Mouse (Mus musculus) thymus, adult 2 months (tissue): ENCODE data around the gene Fxr2. TPM values are rescaled to one million over a fixed set of nuclear protein-coding genes. Genes with fewer than 3 reads are reported as not detected.
A peak's percentile ranks its signal among the peaks of the same experiment; 100 is the strongest.

Experiments
- DNase-seq: peaks from one replicate; pipeline ENCODE4 v3.0.0; 2021
- H3K27ac ChIP-seq: fragments of 200-500 bp; 2 replicates; pipeline ENCODE4 v1.5.1; 2012; ENCODE audit warnings: low read length, control low read depth; ENCODE audit not compliant: control insufficient read depth, insufficient read depth
- H3K27me3 ChIP-seq: fragments of 200-500 bp; 2 replicates; pipeline ENCODE4 v1.6.1; 2012; ENCODE audit warnings: mild to moderate bottlenecking, low read length, moderate library complexity, mixed read lengths; ENCODE audit not compliant: control insufficient read depth, insufficient read depth
- H3K36me3 ChIP-seq: fragments of 200-500 bp; 2 replicates; pipeline ENCODE4 v1.6.1; 2012; ENCODE audit warnings: mild to moderate bottlenecking, low read length, moderate library complexity; ENCODE audit not compliant: control insufficient read depth, insufficient read depth
- H3K4me1 ChIP-seq: fragments of 200-500 bp; replicated peaks from 2 replicates; pipeline ENCODE4 v1.6.1; 2012; ENCODE audit warnings: low read length; ENCODE audit not compliant: control insufficient read depth, insufficient read depth
- H3K4me3 ChIP-seq: fragments of 200-500 bp; 2 replicates; pipeline ENCODE4 v1.5.1; 2012; ENCODE audit warnings: mild to moderate bottlenecking, low read length, control low read depth, moderate library complexity; ENCODE audit not compliant: control insufficient read depth, insufficient read depth
- CTCF ChIP-seq: fragments of 200-500 bp; IDR thresholded peaks from 2 replicates; pipeline ENCODE4 v1.5.1; 2012; ENCODE audit warnings: mild to moderate bottlenecking, control low read depth, low read length, moderate library complexity, borderline replicate concordance; ENCODE audit not compliant: control insufficient read depth, poor library complexity, insufficient read depth; ENCODE audit errors: extremely low read depth
- POLR2A ChIP-seq: fragments of 200-500 bp; IDR thresholded peaks from 2 replicates; pipeline ENCODE4 v1.6.1; 2012; ENCODE audit warnings: mild to moderate bottlenecking, low read length, control low read depth, moderate library complexity; ENCODE audit not compliant: control insufficient read depth, poor library complexity, insufficient read depth; ENCODE audit errors: extremely low read depth
- WGBS: fragments of 180-500 bp; shearing (Covaris S2); methylation state at CpG from one replicate; pipeline ENCODE4 v1.1.7; 2018; 5-methylcytosine and 5-hydroxymethylcytosine counted together
- polyA plus RNA-seq: library from polyadenylated mRNA; depleted of rRNA; stranded (reverse); fragments of >200 nt; gene quantifications from 2 replicates; pipeline ENCODE4 v1.2.3, GENCODE M21; 2012

The Fxr2 gene
- polyA plus RNA-seq, 1 experiment = 96.0 TPM

DNA sequence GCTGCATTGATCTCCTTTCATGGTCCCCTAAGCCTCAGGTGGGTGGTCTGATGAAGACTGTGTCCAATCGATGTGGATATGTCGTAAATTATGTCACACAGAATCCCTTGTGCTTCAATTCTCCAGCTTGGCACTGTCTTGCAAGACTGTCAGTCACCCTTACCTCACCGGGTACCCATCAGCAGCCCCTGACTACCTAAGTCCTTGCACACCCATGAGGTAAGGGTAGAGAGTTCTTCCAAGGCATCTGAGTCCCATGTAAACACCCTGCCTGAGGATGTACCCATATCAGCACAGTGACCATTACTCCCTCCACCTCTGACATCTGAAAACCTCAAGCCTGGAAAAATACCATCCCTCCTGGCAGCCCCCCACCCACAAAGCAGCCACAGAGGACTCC, 28.4 kb upstream of the Fxr2 start:
- Histone ChIP-seq H3K27ac (no peak overlapping the region), H3K36me3 (no peaks in the 10 kb centered on the region), H3K4me3 (no peak overlapping the region), H3K4me1 (peaks cover 17% of the 10 kb centered on the region), H3K27me3 (peaks cover 6% of the 10 kb centered on the region; the same call in 1 of the 2 replicates)
- WGBS = 77% methylated on average over 3 of the region's 3 CpGs
- DNase-seq = no peak
- no peak for TF ChIP-seq POLR2A
- TF ChIP-seq CTCF = no peak

GRCm38 (mm10) chr11:69604795-69605664, 27.8 kb upstream of the Fxr2 start:
- Histone ChIP-seq H3K27ac (no peak overlapping the region), H3K4me3 (peak overlapping the region; percentile 64), H3K27me3 (peaks cover 6% of the 10 kb centered on the region; the same call in 1 of the 2 replicates), H3K36me3 (no peaks in the 10 kb centered on the region), H3K4me1 (peaks cover 17% of the 10 kb centered on the region)
- 2% methylated on average over 58 of the region's 73 CpGs for WGBS
- DNase-seq = no peak
- no peak for TF ChIP-seq POLR2A
- no peak for TF ChIP-seq CTCF

DNA sequence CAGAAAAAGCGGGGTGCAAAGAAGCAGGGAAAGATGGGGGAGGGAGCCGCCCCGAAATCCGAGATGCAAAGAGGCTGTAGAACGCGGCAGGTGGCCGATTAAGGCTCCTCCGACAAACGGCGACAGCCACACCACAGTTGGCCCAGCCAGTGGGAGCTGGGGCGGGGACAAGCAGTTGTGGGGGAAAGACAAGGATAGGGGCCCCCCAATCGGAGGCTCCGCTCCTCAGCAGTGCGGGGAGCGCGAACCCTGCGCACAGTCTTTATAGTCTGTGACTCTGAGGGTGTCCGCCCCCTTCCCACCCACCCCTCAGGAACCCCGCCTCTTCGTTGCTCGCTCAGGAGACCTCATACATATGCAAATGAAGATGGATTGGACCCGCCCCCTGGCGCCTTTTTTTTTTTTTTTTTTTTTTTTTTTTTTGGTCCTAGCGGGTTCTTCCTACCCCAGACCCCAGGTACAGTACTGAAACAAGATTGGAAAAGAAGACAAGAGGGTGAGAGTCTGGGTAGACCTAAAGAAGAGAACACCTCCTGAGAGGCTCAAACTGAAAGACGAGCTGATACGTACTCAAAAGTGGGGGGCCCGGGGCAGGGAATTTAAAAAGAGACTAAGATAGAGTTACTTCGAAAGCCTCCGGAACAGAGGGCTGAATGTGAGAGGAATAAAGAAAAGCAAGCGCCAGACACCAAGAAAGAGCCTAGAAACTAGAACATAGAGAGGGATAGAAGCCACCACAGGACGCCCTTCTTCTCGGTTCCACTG, 26.9 kb upstream of the Fxr2 start, which contains the start of gene Atp1b2:
Gene Atp1b2, minus strand, starts transcription at position 217 of the 765 bp plus-strand sequence.
- DNase-seq = peak; percentile 71
- H3K4me3 ChIP-seq = peak within 1 kb of the TSS; percentile 64
- H3K4me1 ChIP-seq = peaks cover 17% of the 10 kb centered on the region
- H3K36me3 ChIP-seq = no peaks in the 10 kb centered on the region
- H3K27ac ChIP-seq = no peak within 1 kb of the TSS
- WGBS = 2% methylated on average over 32 of the region's 32 CpGs
- TF ChIP-seq POLR2A (peak; percentile 96), CTCF (no peak)
- peaks cover 6% of the 10 kb centered on the region; the same call in 1 of the 2 replicates for H3K27me3 ChIP-seq

DNA sequence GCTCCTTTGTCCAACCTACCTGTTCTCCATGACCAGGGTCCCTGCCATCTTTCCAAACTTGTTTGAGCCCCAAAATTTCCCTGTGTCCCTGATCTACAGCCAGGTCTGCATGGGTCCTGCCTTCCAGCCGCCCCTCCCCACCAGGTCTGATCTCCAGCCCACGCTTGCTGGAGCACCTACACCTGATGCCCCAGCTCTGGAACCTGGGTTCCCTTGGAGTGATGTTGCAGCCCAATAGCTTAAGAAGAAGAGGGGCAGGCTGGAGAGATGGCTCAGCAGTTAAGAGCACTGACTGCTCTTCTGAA, 26.3 kb upstream of the Fxr2 start:
- Histone ChIP-seq H3K36me3 (no peaks in the 10 kb centered on the region), H3K27me3 (peaks cover 6% of the 10 kb centered on the region; the same call in 1 of the 2 replicates), H3K4me1 (peaks cover 17% of the 10 kb centered on the region), H3K4me3 (no peak overlapping the region), H3K27ac (no peak overlapping the region)
- 90% methylated on average over 2 of the region's 2 CpGs for WGBS
- TF ChIP-seq POLR2A = no peak
- no peak for TF ChIP-seq CTCF
- no peak for DNase-seq

- TF ChIP-seq CTCF (no peak), POLR2A (no peak)
- no peak for DNase-seq
- Histone ChIP-seq H3K4me1 (peaks cover 17% of the 10 kb centered on the region), H3K36me3 (no peaks in the 10 kb centered on the region), H3K27ac (no peak overlapping the region), H3K4me3 (no peak overlapping the region), H3K27me3 (peaks cover 6% of the 10 kb centered on the region; the same call in 1 of the 2 replicates)
- 69% methylated on average over 2 of the region's 2 CpGs for WGBS
Measured at GRCm38 (mm10) chr11:69606832-69607231, 26.0 kb upstream of the Fxr2 start.

DNA sequence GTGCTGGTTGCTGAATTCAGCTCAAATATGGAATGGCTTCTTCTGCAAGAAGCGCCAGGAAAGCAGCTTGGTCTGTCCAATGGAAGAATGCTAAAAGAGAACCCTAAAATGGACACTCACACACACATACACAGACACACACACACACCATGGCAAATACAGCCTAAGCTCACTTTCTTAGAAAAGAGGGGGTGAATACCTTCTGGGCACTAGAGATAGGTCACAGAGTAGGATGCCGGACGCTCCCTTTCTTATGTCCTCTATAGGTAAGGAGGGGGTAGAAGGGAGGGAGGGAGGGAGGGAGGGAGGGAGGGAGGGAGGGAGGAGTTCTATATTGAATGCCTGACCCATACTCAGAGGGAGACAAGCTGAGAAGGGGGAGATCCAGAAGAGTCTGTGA, 24.3 kb upstream of the Fxr2 start:
- peaks cover 18% of the 10 kb centered on the region for H3K4me1 ChIP-seq
- no peaks in the 10 kb centered on the region for H3K36me3 ChIP-seq
- 0 out of 2 replicates have a peak, but pooled peaks cover 6% of the 10 kb centered on the region for H3K27me3 ChIP-seq
- DNase-seq = no peak
- no peak overlapping the region for H3K27ac ChIP-seq
- H3K4me3 ChIP-seq = no peak overlapping the region
- 98% methylated on average over 3 of the region's 3 CpGs for WGBS
- no peak for TF ChIP-seq POLR2A
- TF ChIP-seq CTCF = no peak

- no peak for DNase-seq
- no peaks in the 10 kb centered on the region for H3K36me3 ChIP-seq
- H3K4me3 ChIP-seq = no peak overlapping the region
- WGBS = 80% methylated on average over 7 of the region's 7 CpGs
- no peak overlapping the region for H3K27ac ChIP-seq
- no peak for TF ChIP-seq CTCF
- TF ChIP-seq POLR2A = no peak
- H3K27me3 ChIP-seq = 0 out of 2 replicates have a peak, but pooled peaks cover 1% of the 10 kb centered on the region
- H3K4me1 ChIP-seq = peaks cover 22% of the 10 kb centered on the region
Measured at GRCm38 (mm10) chr11:69609416-69609815, 23.4 kb upstream of the Fxr2 start.
